Mouse (Mus musculus) midbrain, embryonic 12.5 days (tissue): ENCODE measurements around the gene Lrfn2. TPM values are rescaled to one million over a fixed set of nuclear protein-coding genes. Genes with fewer than 3 reads are reported as not detected.
A peak's percentile ranks its signal among the peaks of the same experiment; 100 is the strongest.

Source experiments
- ATAC-seq: fragments of 200-750 bp; cut with Nextera tagmentation; 2 replicates; pipeline ENCODE4 v1.8.0; 2017; ENCODE audit warnings: low read depth, moderate TSS enrichment, moderate library complexity; ENCODE audit not compliant: low FRiP score
- H3K27ac ChIP-seq: fragments of 300-500 bp; sonication (generic); replicated peaks from 2 replicates; pipeline ENCODE4 v1.5.1; 2016; ENCODE audit warnings: mild to moderate bottlenecking
- H3K27me3 ChIP-seq: fragments of 300-500 bp; sonication (generic); 2 replicates; pipeline ENCODE4 v1.6.1; 2016; ENCODE audit warnings: mild to moderate bottlenecking
- H3K36me3 ChIP-seq: fragments of 300-500 bp; sonication (generic); 2 replicates; pipeline ENCODE4 v1.6.1; 2016
- H3K4me1 ChIP-seq: fragments of 300-500 bp; sonication (generic); 2 replicates; pipeline ENCODE4 v1.6.1; 2016
- H3K4me2 ChIP-seq: fragments of 300-500 bp; sonication (generic); replicated peaks from 2 replicates; pipeline ENCODE4 v1.6.1; 2016; ENCODE audit warnings: mild to moderate bottlenecking, moderate library complexity
- H3K4me3 ChIP-seq: fragments of 300-500 bp; sonication (generic); 2 replicates; pipeline ENCODE4 v1.5.1; 2016; ENCODE audit warnings: mild to moderate bottlenecking
- H3K9ac ChIP-seq: fragments of 300-500 bp; sonication (generic); replicated peaks from 2 replicates; pipeline ENCODE4 v1.6.1; 2016; ENCODE audit warnings: mild to moderate bottlenecking, moderate library complexity
- H3K9me3 ChIP-seq: fragments of 300-500 bp; sonication (generic); 2 replicates; pipeline ENCODE4 v1.6.1; 2016; ENCODE audit warnings: mild to moderate bottlenecking
- WGBS: fragments of 180-500 bp; shearing (Covaris S2); methylation state at CpG from one replicate; pipeline ENCODE4 v1.1.7; 2016; 5-methylcytosine and 5-hydroxymethylcytosine counted together
- polyA plus RNA-seq: library from polyadenylated mRNA; unstranded; fragments of >200 nt; fragmentation: Nextera tagmentation; extraction: Ambion mirVana; gene quantifications from 2 replicates; pipeline ENCODE4 v1.2.1, GENCODE M21; 2016

Lrfn2 gene
- 1.4 and 1.5 TPM in 2 replicates for polyA plus RNA-seq

GRCm38 (mm10) chr17:48931621-48932405, at the start of gene Lrfn2:
Gene Lrfn2 (plus strand): TSS chr17:48932379.
- Histone ChIP-seq H3K4me1 (peaks cover 11% of the 10 kb centered on the region), H3K27ac (peak within 1 kb of the TSS; percentile 30; the same call in 1 of the 2 replicates), H3K4me3 (peak within 1 kb of the TSS; percentile 56), H3K4me2 (peak within 1 kb of the TSS; percentile 75), H3K36me3 (no peaks in the 10 kb centered on the region), H3K27me3 (peaks cover 44% of the 10 kb centered on the region), H3K9ac (peak within 1 kb of the TSS; percentile 69), H3K9me3 (no peaks in the 10 kb centered on the region)
- under 1% methylated on average over 52 of the region's 56 CpGs for WGBS
- ATAC-seq: peak; percentile 92

GRCm38 (mm10) chr17:48887472-48888385, 44.5 kb upstream of the Lrfn2 start:
- H3K27ac ChIP-seq: no peak overlapping the region
- H3K4me3 ChIP-seq: no peak overlapping the region
- no peak overlapping the region for H3K9ac ChIP-seq
- WGBS: 64% methylated on average over 8 of the region's 8 CpGs
- peaks cover 6% of the 10 kb centered on the region for H3K27me3 ChIP-seq
- H3K4me1 ChIP-seq: no peaks in the 10 kb centered on the region
- no peaks in the 10 kb centered on the region for H3K9me3 ChIP-seq
- no peaks in the 10 kb centered on the region for H3K36me3 ChIP-seq
- H3K4me2 ChIP-seq: no peak overlapping the region
- ATAC-seq: no peak

GRCm38 (mm10) chr17:48905286-48906040, 26.7 kb upstream of the Lrfn2 start:
- WGBS: 73% methylated on average over 4 of the region's 4 CpGs
- Histone ChIP-seq H3K4me1 (no peaks in the 10 kb centered on the region), H3K9me3 (no peaks in the 10 kb centered on the region), H3K36me3 (no peaks in the 10 kb centered on the region), H3K4me2 (no peak overlapping the region), H3K4me3 (no peak overlapping the region), H3K27ac (no peak overlapping the region), H3K9ac (no peak overlapping the region), H3K27me3 (peaks cover 10% of the 10 kb centered on the region)
- no peak for ATAC-seq

- WGBS: 51% methylated on average over 6 of the region's 6 CpGs
- no peaks in the 10 kb centered on the region for H3K4me1 ChIP-seq
- H3K27me3 ChIP-seq: peaks cover 7% of the 10 kb centered on the region; the same call in 1 of the 2 replicates
- H3K27ac ChIP-seq: no peak overlapping the region
- no peaks in the 10 kb centered on the region for H3K9me3 ChIP-seq
- no peak overlapping the region for H3K4me3 ChIP-seq
- no peak for ATAC-seq
- no peak overlapping the region for H3K9ac ChIP-seq
- H3K4me2 ChIP-seq: no peak overlapping the region
- H3K36me3 ChIP-seq: no peaks in the 10 kb centered on the region
Measured at GRCm38 (mm10) chr17:48913437-48913836, 18.7 kb upstream of the Lrfn2 start.

- 15% methylated on average over 11 of the region's 11 CpGs for WGBS
- Histone ChIP-seq H3K9ac (no peak overlapping the region), H3K4me1 (no peaks in the 10 kb centered on the region), H3K9me3 (no peaks in the 10 kb centered on the region), H3K27me3 (peaks cover 7% of the 10 kb centered on the region; the same call in 1 of the 2 replicates), H3K4me3 (no peak overlapping the region), H3K27ac (no peak overlapping the region), H3K4me2 (no peak overlapping the region), H3K36me3 (no peaks in the 10 kb centered on the region)
- no peak for ATAC-seq
Measured at GRCm38 (mm10) chr17:48917411-48917810, 14.8 kb upstream of the Lrfn2 start.

- peaks cover 7% of the 10 kb centered on the region; the same call in 1 of the 2 replicates for H3K27me3 ChIP-seq
- no peaks in the 10 kb centered on the region for H3K36me3 ChIP-seq
- 97% methylated on average over 3 of the region's 3 CpGs for whole genome bisulfite sequencing
- H3K27ac ChIP-seq: no peak overlapping the region
- H3K9ac ChIP-seq: no peak overlapping the region
- no peaks in the 10 kb centered on the region for H3K9me3 ChIP-seq
- H3K4me3 ChIP-seq: no peak overlapping the region
- no peak overlapping the region for H3K4me2 ChIP-seq
- no peak for ATAC-seq
- no peaks in the 10 kb centered on the region for H3K4me1 ChIP-seq
Measured at GRCm38 (mm10) chr17:48918458-48918857, 13.7 kb upstream of the Lrfn2 start.

- Histone ChIP-seq H3K4me2 (no peak overlapping the region), H3K4me3 (no peak overlapping the region), H3K9me3 (no peaks in the 10 kb centered on the region), H3K27me3 (no peaks in the 10 kb centered on the region), H3K9ac (no peak overlapping the region), H3K27ac (no peak overlapping the region), H3K36me3 (no peaks in the 10 kb centered on the region), H3K4me1 (no peaks in the 10 kb centered on the region)
- 88% methylated on average over 2 of the region's 2 CpGs for WGBS
- ATAC-seq: no peak
Measured at GRCm38 (mm10) chr17:48922905-48923304, 9.3 kb upstream of the Lrfn2 start.

DNA sequence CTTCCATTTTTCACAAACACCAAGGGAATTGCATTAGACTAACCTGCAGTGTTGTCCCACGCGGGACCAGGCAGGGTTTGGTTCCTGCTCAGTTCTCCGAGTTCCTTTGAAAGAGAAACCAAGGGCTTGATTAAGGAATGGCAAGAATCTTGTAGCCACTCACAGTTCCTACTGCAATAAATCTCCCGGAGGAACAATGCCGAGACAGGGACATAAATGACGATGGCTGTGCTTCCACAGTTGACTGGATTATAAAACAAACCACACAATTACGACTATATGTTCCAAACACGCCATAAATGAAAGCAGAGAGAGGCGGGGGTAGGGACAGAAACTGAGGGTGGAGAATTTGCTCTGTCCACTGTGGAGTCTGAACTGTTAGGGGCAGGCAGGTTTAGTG, 6.8 kb upstream of the Lrfn2 start:
- Histone ChIP-seq H3K9ac (no peak overlapping the region), H3K4me2 (no peak overlapping the region), H3K9me3 (no peaks in the 10 kb centered on the region), H3K36me3 (no peaks in the 10 kb centered on the region), H3K4me1 (no peaks in the 10 kb centered on the region), H3K27ac (no peak overlapping the region), H3K4me3 (no peak overlapping the region), H3K27me3 (peaks cover 5% of the 10 kb centered on the region; the same call in 1 of the 2 replicates)
- no peak for ATAC-seq
- WGBS: 91% methylated on average over 9 of the region's 9 CpGs

- H3K36me3 ChIP-seq: no peaks in the 10 kb centered on the region
- H3K27ac ChIP-seq: no peak overlapping the region
- H3K4me2 ChIP-seq: peak overlapping the region; percentile 75
- ATAC-seq: no peak
- peaks cover 44% of the 10 kb centered on the region for H3K27me3 ChIP-seq
- WGBS: 64% methylated on average over 10 of the region's 10 CpGs
- H3K9ac ChIP-seq: no peak overlapping the region
- H3K4me1 ChIP-seq: peaks cover 11% of the 10 kb centered on the region
- no peaks in the 10 kb centered on the region for H3K9me3 ChIP-seq
- H3K4me3 ChIP-seq: 0 out of 2 replicates have a peak overlapping the region, but pooled peaks have one; percentile 56
Measured at GRCm38 (mm10) chr17:48930994-48931393, 1.2 kb upstream of the Lrfn2 start.

DNA sequence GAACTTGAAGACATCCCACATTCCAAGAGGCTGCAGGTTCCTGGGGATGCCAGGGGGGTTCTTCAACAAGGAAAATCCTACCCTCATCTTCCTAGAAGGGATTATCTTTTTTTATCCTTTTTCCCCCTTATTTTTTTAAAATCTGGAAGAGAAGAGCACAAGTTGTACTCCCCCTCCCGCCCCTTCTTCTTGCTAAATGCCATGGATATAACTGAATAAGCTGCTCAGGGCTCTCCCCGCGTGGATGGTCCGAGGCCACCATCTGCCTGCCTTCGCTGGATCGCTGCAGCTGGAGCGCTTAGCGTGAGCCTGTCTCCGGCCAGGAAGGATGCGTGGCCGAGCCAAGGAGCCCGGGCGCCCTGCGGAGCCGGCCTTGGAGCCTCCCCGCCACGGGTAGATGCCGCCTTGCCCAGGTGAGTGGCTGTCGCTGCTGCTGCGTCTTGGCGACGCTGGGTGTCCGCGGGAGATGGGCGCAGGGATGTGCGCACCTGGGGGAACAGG, 277 bp downstream of the Lrfn2 start:
- Histone ChIP-seq H3K36me3 (no peaks in the 10 kb centered on the region), H3K4me1 (peaks cover 11% of the 10 kb centered on the region), H3K27me3 (peaks cover 44% of the 10 kb centered on the region), H3K4me2 (peak overlapping the region; percentile 75), H3K4me3 (peak overlapping the region; percentile 56), H3K27ac (0 out of 2 replicates have a peak overlapping the region, but pooled peaks have one; percentile 30), H3K9ac (peak overlapping the region; percentile 69), H3K9me3 (no peaks in the 10 kb centered on the region)
- peak; percentile 31 for ATAC-seq
- WGBS: under 1% methylated on average over 26 of the region's 26 CpGs

DNA sequence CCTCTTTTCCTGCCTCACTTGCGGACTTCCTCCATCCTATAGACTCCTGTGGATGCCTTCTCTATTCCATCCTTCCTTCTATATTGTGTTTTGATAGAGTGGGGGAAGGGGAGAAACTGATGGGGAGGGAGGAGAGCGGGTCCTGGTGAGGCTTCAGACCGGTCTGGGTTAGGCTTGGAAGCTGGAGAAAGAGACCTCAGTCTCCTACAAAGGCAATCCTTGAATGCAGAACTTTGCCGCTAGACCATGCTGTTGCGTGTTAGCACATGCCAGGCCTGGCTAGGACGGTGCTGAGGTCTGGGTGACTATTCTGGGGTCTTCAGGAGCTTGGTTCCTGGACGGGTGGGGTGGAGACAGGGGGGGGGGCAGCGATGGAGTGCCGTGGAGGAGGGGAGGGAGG, 737 bp downstream of the Lrfn2 start:
- Histone ChIP-seq H3K9ac (peak overlapping the region; percentile 69), H3K4me2 (peak overlapping the region; percentile 75), H3K27ac (no peak overlapping the region), H3K4me3 (peak overlapping the region; percentile 56), H3K27me3 (peaks cover 44% of the 10 kb centered on the region), H3K9me3 (no peaks in the 10 kb centered on the region), H3K4me1 (peaks cover 11% of the 10 kb centered on the region), H3K36me3 (no peaks in the 10 kb centered on the region)
- no peak for ATAC-seq
- 3% methylated on average over 9 of the region's 9 CpGs for WGBS
